Mouse (Mus musculus): ENCODE measurements at regions not wholly inside any gene's neighbourhood (a gene's known extent, or its start where the extent isn't known, plus 50 kb on each side); places are given as distances from the start of the nearest gene placed in this dataset.

DNA sequence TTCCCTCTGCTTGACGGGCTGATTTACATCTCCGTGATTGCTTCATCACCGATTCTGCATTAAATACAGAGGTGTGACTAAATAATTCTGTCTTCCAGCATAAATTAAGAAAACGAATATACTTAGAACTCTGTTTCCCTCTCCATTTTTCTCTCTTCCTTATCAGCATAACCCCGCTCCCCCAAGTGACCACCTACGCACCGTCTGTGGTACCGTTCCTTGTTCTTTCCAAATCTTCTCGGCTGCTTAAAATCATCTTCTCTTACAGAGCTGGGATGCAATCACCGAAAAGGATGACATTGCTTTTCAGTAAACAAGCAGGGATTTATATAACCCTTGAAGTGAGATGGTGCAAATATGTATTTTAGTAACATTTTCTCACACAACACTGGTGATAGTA, 224.3 kb upstream of the Sel1l start:
- Histone ChIP-seq H3K9me3 (replicated peaks) (no peaks in the 10 kb centered on the region), H3K27me3 (no peaks in the 10 kb centered on the region)

DNA sequence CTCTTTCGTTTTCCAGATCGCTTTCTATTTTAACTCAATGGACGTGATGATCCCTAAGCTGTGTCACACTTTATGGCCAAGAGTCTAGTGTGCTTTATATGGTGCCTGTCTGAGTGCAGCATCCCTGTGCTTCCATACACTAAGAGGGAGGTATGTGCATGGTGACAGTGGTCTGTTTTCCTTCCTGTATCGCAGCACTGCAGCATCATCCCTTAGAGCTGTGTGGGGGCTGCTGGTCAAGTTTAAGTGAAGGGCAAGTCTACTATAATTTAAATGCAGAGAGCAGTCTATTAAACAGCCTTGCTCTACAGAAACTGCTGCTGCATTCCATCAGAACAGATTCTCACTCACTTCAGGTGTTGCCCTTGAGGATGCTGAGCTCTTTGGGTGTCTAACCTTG, 213.8 kb upstream of the Sel1l start:
- Histone ChIP-seq H3K4me3 (replicated peaks) (no peak overlapping the region), H3K9ac (no peak overlapping the region), H3K4me2 (no peak overlapping the region), H3K4me1 (peaks cover 12% of the 10 kb centered on the region; the same call in 1 of the 2 replicates), H3K36me3 (no peaks in the 10 kb centered on the region), H3K27ac (no peak overlapping the region), H3K9me3 (replicated peaks) (no peaks in the 10 kb centered on the region), H3K27me3 (no peaks in the 10 kb centered on the region)
- WGBS: 40% methylated on average over 4 of the region's 4 CpGs
- ATAC-seq (replicated peaks; ENCODE audit: low FRiP score): peak; percentile 62

More for the DNA sequence above, 224.3 kb upstream of the Sel1l start:
- no peak overlapping the region for H3K4me3 ChIP-seq (replicated peaks)
- no peaks in the 10 kb centered on the region for H3K36me3 ChIP-seq
- no peak overlapping the region for H3K4me2 ChIP-seq
- ATAC-seq (replicated peaks; ENCODE audit: low FRiP score): no peak
- no peak overlapping the region for H3K9ac ChIP-seq
- 82% methylated on average over 10 of the region's 10 CpGs for WGBS
- no peak overlapping the region for H3K27ac ChIP-seq
- no peaks in the 10 kb centered on the region for H3K4me1 ChIP-seq

DNA sequence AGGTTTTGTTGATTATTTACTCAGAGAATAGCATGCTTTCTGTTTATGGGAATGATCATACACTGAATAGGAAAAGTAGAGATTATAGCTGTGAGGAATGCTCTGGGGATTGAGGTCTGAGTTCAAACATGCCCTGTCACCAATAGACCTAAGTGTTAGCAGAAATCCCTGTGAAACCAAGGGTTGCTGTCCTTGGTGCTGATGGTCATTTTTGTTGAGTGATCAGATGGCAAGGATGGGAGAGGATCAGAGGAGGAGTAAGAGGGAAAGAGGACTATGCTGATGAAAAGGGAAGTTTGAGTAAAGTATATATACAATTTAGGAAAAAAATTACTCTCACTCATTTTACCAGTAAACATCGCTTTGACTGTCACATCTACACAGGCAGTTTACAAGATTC, 191.5 kb upstream of the Sel1l start:
- Histone ChIP-seq H3K4me1 (no peaks in the 10 kb centered on the region), H3K27ac (no peak overlapping the region), H3K9me3 (replicated peaks) (no peaks in the 10 kb centered on the region), H3K27me3 (no peaks in the 10 kb centered on the region), H3K9ac (no peak overlapping the region), H3K36me3 (no peaks in the 10 kb centered on the region), H3K4me2 (no peak overlapping the region), H3K4me3 (replicated peaks) (no peak overlapping the region)
- no peak for ATAC-seq (replicated peaks; ENCODE audit: low FRiP score)
- WGBS: 61% methylated on average over 1 of the region's 1 CpGs

DNA sequence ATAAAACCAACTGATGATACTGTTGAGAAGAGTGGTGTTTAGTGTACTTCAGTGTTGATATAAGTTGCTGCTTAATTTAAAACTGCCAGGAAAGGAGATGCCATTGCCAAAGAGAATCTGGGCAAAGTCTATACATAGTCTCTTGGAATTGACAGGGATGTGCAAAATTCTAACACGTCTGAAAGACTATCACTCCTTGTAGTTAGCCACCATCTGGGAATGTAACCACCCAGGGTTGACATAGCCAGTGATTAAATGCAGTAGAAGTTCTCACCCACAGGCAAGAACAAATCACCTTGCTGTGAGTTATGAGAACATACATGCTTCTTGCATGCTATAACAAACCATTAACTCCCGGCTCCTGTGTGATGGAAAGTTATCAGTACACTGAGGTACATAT, 180.2 kb upstream of the Sel1l start:
- no peak overlapping the region for H3K27ac ChIP-seq
- H3K36me3 ChIP-seq: no peaks in the 10 kb centered on the region
- no peaks in the 10 kb centered on the region for H3K27me3 ChIP-seq
- H3K4me1 ChIP-seq: no peaks in the 10 kb centered on the region
- ATAC-seq (replicated peaks; ENCODE audit: low FRiP score): no peak
- H3K9me3 ChIP-seq (replicated peaks): no peaks in the 10 kb centered on the region
- WGBS: 74% methylated on average over 2 of the region's 2 CpGs
- H3K4me3 ChIP-seq (replicated peaks): no peak overlapping the region
- no peak overlapping the region for H3K4me2 ChIP-seq
- H3K9ac ChIP-seq: no peak overlapping the region

DNA sequence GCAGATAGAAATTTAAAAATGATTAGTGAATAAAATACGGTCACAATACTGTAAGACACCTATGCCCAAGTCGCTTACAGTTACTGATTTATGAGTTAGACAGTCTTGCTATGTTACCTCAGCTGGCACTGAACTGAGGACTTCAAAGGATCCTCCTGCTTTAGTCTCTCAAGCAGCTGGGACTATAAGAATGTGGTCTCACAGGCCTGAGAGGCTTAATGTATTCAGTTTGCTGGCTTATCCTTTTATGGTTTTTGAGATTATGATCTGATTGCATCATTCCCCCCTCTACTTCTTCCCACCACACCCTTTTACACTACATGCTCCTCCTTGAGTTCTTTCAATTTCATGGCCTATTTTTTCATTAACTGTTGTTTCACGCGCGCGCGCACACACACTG, 179.4 kb upstream of the Sel1l start:
- whole genome bisulfite sequencing: 83% methylated on average over 7 of the region's 7 CpGs

DNA sequence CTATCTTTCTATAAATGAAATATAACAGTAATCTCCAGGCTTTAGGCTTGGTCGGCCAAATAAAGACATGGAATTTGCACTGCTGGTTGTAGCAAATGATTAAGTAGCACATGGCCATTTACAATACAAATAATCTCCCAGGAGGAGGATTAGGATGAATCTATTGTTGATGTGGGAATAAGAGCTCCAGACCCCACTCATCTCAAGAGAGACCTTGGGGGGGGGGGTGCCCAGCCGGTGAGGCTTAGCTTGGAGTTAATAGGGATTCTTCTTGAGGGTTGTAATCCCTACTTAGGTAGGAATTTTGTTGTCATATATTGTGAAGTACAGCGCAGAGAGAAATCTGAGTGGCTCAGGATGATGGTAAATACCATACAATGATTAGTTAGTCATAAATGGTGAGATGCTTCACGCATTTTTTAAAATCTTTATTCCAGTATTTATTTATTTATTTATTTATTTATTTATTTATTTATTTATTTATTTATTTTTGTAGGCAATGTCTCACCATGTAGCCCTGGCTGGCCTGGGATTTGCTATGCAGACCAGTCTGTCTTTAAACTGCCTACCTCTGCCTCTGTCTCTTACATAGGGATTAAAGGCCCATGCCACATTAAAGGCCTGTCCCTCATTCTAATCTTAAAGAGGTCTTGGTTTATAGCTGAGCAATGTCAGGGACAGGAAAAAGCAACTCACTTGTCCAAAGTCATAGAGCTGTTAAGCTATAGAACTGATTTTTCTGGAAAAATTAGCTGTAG, 175.7 kb upstream of the Sel1l start:
- no peaks in the 10 kb centered on the region for H3K9me3 ChIP-seq (replicated peaks)
- no peaks in the 10 kb centered on the region for H3K27me3 ChIP-seq
- 77% methylated on average over 4 of the region's 4 CpGs for WGBS
- no peaks in the 10 kb centered on the region for H3K4me1 ChIP-seq
- H3K4me3 ChIP-seq (replicated peaks): no peak overlapping the region
- no peak overlapping the region for H3K27ac ChIP-seq
- no peak overlapping the region for H3K4me2 ChIP-seq
- ATAC-seq (replicated peaks; ENCODE audit: low FRiP score): no peak
- H3K36me3 ChIP-seq: no peaks in the 10 kb centered on the region
- H3K9ac ChIP-seq: no peak overlapping the region

More for the DNA sequence above, 179.4 kb upstream of the Sel1l start:
- Histone ChIP-seq H3K9me3 (replicated peaks) (no peaks in the 10 kb centered on the region), H3K9ac (no peak overlapping the region), H3K27ac (no peak overlapping the region), H3K4me2 (no peak overlapping the region), H3K27me3 (no peaks in the 10 kb centered on the region), H3K4me1 (no peaks in the 10 kb centered on the region), H3K4me3 (replicated peaks) (no peak overlapping the region), H3K36me3 (no peaks in the 10 kb centered on the region)
- no peak for ATAC-seq (replicated peaks; ENCODE audit: low FRiP score)

DNA sequence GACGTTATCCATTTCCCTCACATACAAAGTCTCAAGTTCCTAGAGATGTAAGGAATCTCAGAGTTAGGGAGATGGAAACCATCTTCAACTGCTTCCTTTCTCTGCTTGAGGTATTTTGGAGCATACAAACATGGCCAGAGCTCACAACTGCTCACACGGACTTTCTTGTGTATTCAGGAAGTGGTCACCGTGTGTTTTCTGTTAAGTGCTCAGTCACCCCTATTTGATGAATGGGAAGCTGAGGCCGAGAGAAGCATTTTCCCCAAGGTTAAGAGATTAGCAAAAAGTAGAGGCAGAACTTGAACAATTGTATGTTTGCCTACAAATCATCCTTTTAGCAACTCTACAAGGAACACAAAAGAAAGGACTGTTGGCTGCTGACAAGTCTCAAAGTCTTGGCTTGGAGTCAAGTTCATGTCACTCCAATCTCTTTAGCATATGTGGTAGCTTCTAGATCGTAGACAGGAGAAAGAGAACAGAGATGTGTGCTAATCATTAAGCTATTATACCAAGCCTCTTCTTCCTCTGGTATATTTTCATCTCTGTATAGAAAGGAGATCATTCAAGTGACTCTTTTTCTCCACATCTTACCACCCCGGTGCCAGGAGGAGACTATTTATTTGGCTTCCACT, 170.8 kb upstream of the Sel1l start:
- H3K9ac ChIP-seq: no peak overlapping the region
- 0 out of 2 replicates have a peak overlapping the region, but pooled peaks have one; percentile 14 for H3K27ac ChIP-seq
- no peak overlapping the region for H3K4me3 ChIP-seq (replicated peaks)
- ATAC-seq (replicated peaks; ENCODE audit: low FRiP score): no peak
- no peaks in the 10 kb centered on the region for H3K36me3 ChIP-seq
- WGBS: 41% methylated on average over 6 of the region's 6 CpGs
- no peaks in the 10 kb centered on the region for H3K9me3 ChIP-seq (replicated peaks)
- H3K27me3 ChIP-seq: no peaks in the 10 kb centered on the region
- no peak overlapping the region for H3K4me2 ChIP-seq
- no peaks in the 10 kb centered on the region for H3K4me1 ChIP-seq

DNA sequence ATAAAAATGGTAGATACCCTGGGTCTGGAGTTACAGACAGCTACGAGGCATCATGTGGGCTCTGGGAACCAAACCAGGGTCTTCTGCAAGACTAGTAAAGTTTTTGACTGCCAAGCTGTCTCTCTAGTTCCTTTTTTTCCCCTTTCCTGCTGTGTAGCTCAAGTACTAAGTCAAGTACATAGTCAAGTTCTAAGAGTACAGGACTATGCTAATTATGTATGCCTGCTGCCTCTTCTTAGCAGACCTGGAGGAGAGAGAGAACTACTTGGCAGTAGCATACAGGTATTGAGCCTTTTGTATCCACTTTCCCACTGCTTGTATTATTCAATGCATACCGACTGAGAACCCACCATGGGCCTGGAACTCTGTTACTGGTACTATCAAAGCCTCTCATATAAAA, 166.4 kb upstream of the Sel1l start:
- Histone ChIP-seq H3K4me1 (no peaks in the 10 kb centered on the region), H3K4me2 (no peak overlapping the region), H3K9ac (no peak overlapping the region), H3K36me3 (no peaks in the 10 kb centered on the region), H3K9me3 (replicated peaks) (no peaks in the 10 kb centered on the region), H3K27ac (no peak overlapping the region), H3K4me3 (replicated peaks) (no peak overlapping the region), H3K27me3 (no peaks in the 10 kb centered on the region)
- 92% methylated on average over 2 of the region's 2 CpGs for WGBS
- ATAC-seq (replicated peaks; ENCODE audit: low FRiP score): no peak

DNA sequence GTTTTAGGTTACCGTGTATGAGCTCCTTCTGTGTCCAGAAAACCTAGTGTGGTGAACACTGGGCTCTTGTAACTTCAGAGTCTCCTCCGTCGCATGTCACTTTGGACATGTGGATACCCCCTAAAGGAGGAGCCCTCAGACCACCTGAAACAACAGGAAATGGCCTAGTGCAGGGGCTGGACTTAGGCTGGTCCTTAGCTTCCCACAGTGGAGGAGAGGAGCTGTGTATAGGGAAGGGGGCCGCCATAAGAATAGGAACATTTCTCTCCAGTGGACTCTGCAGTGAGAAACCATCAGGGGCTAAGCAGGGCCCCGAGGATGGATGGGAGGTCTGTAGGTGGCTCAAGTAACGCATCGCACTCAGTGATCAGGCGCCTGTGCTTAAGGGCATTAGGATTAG, 165.0 kb upstream of the Sel1l start:
- peak; percentile 56; the same call in 1 of the 2 replicates for ATAC-seq (replicated peaks; ENCODE audit: low FRiP score)
- Histone ChIP-seq H3K27ac (no peak overlapping the region), H3K9ac (no peak overlapping the region), H3K4me1 (no peaks in the 10 kb centered on the region), H3K9me3 (replicated peaks) (no peaks in the 10 kb centered on the region), H3K4me3 (replicated peaks) (no peak overlapping the region), H3K4me2 (no peak overlapping the region), H3K27me3 (no peaks in the 10 kb centered on the region), H3K36me3 (no peaks in the 10 kb centered on the region)
- 50% methylated on average over 8 of the region's 8 CpGs for WGBS

DNA sequence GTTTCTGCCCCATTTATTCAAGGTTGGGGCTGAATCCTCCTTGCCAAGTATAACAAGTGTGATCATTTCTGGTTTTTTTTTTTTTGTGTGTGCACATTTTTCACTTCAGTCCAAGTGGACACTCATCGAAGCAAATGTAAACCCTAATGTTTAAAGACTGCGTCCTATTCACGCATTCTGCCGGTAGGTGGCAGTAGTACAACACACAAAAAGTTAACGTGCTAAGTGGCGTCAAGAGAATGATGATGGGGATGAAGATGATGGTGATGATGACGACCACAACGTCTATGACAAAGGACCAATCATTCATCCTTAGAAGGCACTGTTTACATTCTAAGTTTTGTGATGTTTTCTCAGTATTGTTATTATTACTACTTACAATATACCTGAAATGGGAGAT, 164.3 kb upstream of the Sel1l start:
- ATAC-seq (replicated peaks; ENCODE audit: low FRiP score): no peak
- no peak overlapping the region for H3K27ac ChIP-seq
- H3K27me3 ChIP-seq: no peaks in the 10 kb centered on the region
- H3K4me1 ChIP-seq: no peaks in the 10 kb centered on the region
- H3K4me2 ChIP-seq: no peak overlapping the region
- H3K9ac ChIP-seq: no peak overlapping the region
- H3K4me3 ChIP-seq (replicated peaks): no peak overlapping the region
- H3K9me3 ChIP-seq (replicated peaks): no peaks in the 10 kb centered on the region
- no peaks in the 10 kb centered on the region for H3K36me3 ChIP-seq
- WGBS: 10% methylated on average over 8 of the region's 8 CpGs

DNA sequence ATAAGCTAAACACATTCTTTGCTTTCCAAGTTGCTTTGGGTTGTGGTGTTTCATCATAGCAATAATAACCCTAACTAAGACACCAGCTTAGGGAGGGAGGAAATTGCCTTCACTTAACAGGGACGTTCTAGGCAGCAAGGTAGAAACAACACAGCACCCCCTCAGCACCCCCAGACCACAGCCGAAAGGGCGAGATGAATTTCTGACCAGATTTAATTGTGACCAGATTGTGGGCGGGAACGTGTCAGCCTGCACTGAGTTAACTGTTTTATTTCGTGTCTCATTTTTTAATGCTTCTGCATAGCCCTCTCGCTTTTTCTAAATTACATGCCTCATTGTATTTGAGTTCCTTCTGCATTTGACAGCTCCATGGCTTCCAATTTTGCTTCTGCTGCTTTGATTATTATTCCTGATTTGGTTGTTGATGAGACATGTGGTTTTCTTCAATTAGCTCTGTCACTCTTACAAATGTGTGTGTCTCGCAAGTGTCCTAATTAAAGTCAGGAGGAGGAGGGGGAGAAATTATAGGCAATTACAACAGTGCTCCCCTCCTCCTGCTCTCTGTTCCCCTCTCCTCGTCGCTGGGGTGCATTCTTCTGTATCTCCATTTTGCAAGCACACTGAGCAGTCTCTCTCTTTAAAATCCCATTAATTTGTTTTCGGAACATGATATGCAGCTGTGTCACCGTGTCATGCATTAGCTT, 155.6 kb upstream of the Sel1l start:
- Histone ChIP-seq H3K4me2 (0 out of 2 replicates have a peak overlapping the region, but pooled peaks have one; percentile 1), H3K4me1 (no peaks in the 10 kb centered on the region), H3K27me3 (no peaks in the 10 kb centered on the region), H3K27ac (no peak overlapping the region), H3K9me3 (replicated peaks) (no peaks in the 10 kb centered on the region), H3K4me3 (replicated peaks) (no peak overlapping the region), H3K36me3 (no peaks in the 10 kb centered on the region), H3K9ac (no peak overlapping the region)
- WGBS: 46% methylated on average over 12 of the region's 12 CpGs
- no peak for ATAC-seq (replicated peaks; ENCODE audit: low FRiP score)

DNA sequence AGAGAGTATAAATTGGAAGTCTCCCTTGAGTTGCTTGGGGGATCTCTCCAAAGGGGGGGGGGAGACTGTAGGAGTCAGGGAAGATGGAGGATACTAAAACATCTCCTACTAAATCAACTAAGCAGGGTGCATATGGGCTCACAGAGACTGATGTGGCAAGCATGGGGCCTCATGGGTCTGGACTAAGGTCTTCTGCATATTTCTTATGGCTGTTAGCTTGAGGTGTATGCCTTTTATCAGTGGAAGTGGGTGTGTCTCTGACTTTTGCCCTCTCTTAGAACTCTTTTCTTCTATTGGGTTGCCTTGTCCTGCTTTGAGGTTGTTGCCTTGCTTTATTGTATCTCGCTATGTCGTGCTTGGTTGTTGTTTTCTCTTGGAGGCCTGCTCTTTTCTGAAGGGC, 150.1 kb upstream of the Sel1l start:
- H3K4me2 ChIP-seq: no peak overlapping the region
- no peaks in the 10 kb centered on the region for H3K4me1 ChIP-seq
- no peaks in the 10 kb centered on the region for H3K36me3 ChIP-seq
- ATAC-seq (replicated peaks; ENCODE audit: low FRiP score): no peak
- no peaks in the 10 kb centered on the region for H3K27me3 ChIP-seq
- H3K9ac ChIP-seq: no peak overlapping the region
- H3K4me3 ChIP-seq (replicated peaks): no peak overlapping the region
- no peak overlapping the region for H3K27ac ChIP-seq
- 81% methylated on average over 2 of the region's 2 CpGs for WGBS
- no peaks in the 10 kb centered on the region for H3K9me3 ChIP-seq (replicated peaks)
